Mouse (Mus musculus) small intestine, adult 2 months (tissue): ENCODE measurements around the gene Arl1. TPM values are rescaled to one million over a fixed set of nuclear protein-coding genes. Genes with fewer than 3 reads are reported as not detected.
A peak's percentile ranks its signal among the peaks of the same experiment; 100 is the strongest.

Experiments
- H3K27ac ChIP-seq: fragments of 200-500 bp; 2 replicates; pipeline ENCODE4 v1.5.1; 2012; ENCODE audit warnings: low read depth, low read length, control low read depth, inconsistent platforms; ENCODE audit not compliant: insufficient read depth
- H3K27me3 ChIP-seq: fragments of 200-500 bp; 2 replicates; pipeline ENCODE4 v1.6.1; 2012; ENCODE audit warnings: mild to moderate bottlenecking, moderate library complexity, low read length, inconsistent platforms; ENCODE audit not compliant: control insufficient read depth, insufficient read depth
- H3K36me3 ChIP-seq: fragments of 200-500 bp; 2 replicates; pipeline ENCODE4 v1.6.1; 2012; ENCODE audit warnings: mild to moderate bottlenecking, low read length, control low read depth, inconsistent platforms; ENCODE audit not compliant: control insufficient read depth, insufficient read depth
- H3K4me1 ChIP-seq: fragments of 200-500 bp; 2 replicates; pipeline ENCODE4 v1.6.1; 2012; ENCODE audit warnings: low read length, inconsistent platforms, mixed read lengths; ENCODE audit not compliant: control insufficient read depth, insufficient read depth, insufficient read length
- H3K4me3 ChIP-seq: fragments of 200-500 bp; 2 replicates; pipeline ENCODE4 v1.5.1; 2012; ENCODE audit warnings: low read depth, mild to moderate bottlenecking, control low read depth, inconsistent platforms, low read length, moderate library complexity
- CTCF ChIP-seq: fragments of 200-500 bp; IDR thresholded peaks from 2 replicates; pipeline ENCODE4 v1.5.1; 2012; ENCODE audit warnings: low read depth, mild to moderate bottlenecking, control low read depth, inconsistent platforms, low read length, moderate library complexity, mixed read lengths; ENCODE audit not compliant: insufficient replicate concordance, insufficient read length; ENCODE audit errors: extremely low read depth
- POLR2A ChIP-seq: fragments of 200-500 bp; IDR thresholded peaks from 2 replicates; pipeline ENCODE4 v1.6.1; 2012; ENCODE audit warnings: low read depth, mild to moderate bottlenecking, control low read depth, inconsistent platforms, low read length, moderate library complexity
- WGBS: fragments of 180-500 bp; shearing (Covaris S2); methylation state at CpG from one replicate; pipeline ENCODE4 v1.1.7; 2018; 5-methylcytosine and 5-hydroxymethylcytosine counted together
- polyA plus RNA-seq: library from polyadenylated mRNA; depleted of rRNA; stranded (reverse); fragments of >200 nt; gene quantifications from 2 replicates; pipeline ENCODE4 v1.2.3, GENCODE M21; 2012; rRNA removed

The Arl1 gene
- 7.0 and 9.5 TPM in 2 replicates for polyA plus RNA-seq

- 0 out of 2 replicates have a peak, but pooled peaks cover 3% of the 10 kb centered on the region for H3K36me3 ChIP-seq
- TF ChIP-seq CTCF (no peak; the same call in 1 of the 2 replicates), POLR2A (peak; percentile 56; the same call in 1 of the 2 replicates)
- H3K27me3 ChIP-seq: no peaks in the 10 kb centered on the region
- H3K4me1 ChIP-seq: peaks cover 5% of the 10 kb centered on the region
- H3K4me3 ChIP-seq: peak within 1 kb of the TSS; percentile 84
- under 1% methylated on average over 65 of the region's 65 CpGs for WGBS
- H3K27ac ChIP-seq: peak within 1 kb of the TSS; percentile 82
Measured at GRCm38 (mm10) chr10:88730571-88731495, at the start of gene Arl1. Arl1 (plus strand) TSS chr10:88730858.

DNA sequence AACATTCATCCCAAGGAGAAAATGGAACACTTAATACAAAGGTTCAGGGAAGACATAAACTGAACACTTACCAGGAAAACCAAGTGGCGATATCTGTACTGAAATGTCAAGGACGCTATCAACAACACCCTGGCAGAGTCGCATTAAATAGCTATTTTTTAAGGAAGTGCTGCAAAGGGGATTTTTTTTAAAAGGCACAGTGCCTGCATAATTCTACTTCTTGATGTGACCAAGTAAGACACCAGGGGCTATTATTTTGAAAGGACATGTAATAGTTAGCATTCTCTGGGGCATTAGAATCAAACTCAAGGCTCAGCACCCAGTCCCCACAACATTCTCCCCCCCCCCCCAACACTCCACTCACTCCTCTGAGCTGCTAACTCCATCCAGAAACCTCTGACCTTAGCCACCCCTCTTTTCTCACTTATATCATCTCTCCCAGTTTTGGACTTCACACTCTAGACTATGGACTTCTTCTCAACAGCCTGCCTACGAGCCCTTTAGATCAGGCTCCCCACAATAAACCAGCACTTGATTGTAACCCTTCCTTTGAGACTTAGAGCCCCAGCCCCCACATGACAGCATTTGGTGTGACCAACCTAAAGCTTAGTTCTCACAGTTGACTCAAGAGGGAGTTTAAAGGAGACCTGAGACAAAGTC, 47.6 kb upstream of the Arl1 start:
- no peaks in the 10 kb centered on the region for H3K36me3 ChIP-seq
- H3K27ac ChIP-seq: no peak overlapping the region
- H3K4me1 ChIP-seq: no peaks in the 10 kb centered on the region
- H3K4me3 ChIP-seq: no peak overlapping the region
- TF ChIP-seq CTCF (no peak), POLR2A (no peak)
- 40% methylated on average over 4 of the region's 4 CpGs for WGBS
- H3K27me3 ChIP-seq: no peaks in the 10 kb centered on the region

GRCm38 (mm10) chr10:88684925-88685324, 45.7 kb upstream of the Arl1 start, which contains the start of gene Spic:
Spic (minus strand) TSS chr10:88685015.
- Histone ChIP-seq H3K4me3 (no peak within 1 kb of the TSS), H3K4me1 (no peaks in the 10 kb centered on the region), H3K36me3 (no peaks in the 10 kb centered on the region), H3K27me3 (no peaks in the 10 kb centered on the region; the same call in 1 of the 2 replicates), H3K27ac (no peak within 1 kb of the TSS)
- no peak for TF ChIP-seq POLR2A
- TF ChIP-seq CTCF: no peak
- 48% methylated on average over 5 of the region's 5 CpGs for WGBS

DNA sequence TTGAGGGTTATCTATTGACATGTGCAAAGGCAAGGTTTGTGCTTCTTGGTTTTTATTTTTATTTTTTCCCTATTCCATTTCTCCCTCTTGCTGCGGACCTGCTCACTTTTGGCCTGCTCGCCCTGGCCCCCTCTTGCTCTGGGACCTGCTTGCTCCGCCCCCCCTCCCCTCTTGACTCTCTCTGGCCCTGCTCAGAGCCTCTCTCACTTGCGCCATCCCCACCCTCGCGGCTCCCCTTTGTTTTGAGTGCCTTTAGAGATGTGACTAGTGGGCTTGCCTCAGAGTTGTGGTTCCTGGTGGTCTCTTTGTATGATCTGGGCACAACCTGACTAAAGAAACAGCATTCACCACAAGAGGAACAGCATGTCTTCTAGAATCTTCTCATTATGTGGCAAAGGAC, 29.7 kb upstream of the Arl1 start:
- no peak overlapping the region for H3K4me3 ChIP-seq
- TF ChIP-seq CTCF: no peak
- TF ChIP-seq POLR2A: no peak
- WGBS: 79% methylated on average over 6 of the region's 6 CpGs
- H3K27ac ChIP-seq: no peak overlapping the region
- H3K4me1 ChIP-seq: no peaks in the 10 kb centered on the region
- H3K27me3 ChIP-seq: no peaks in the 10 kb centered on the region
- no peaks in the 10 kb centered on the region for H3K36me3 ChIP-seq

DNA sequence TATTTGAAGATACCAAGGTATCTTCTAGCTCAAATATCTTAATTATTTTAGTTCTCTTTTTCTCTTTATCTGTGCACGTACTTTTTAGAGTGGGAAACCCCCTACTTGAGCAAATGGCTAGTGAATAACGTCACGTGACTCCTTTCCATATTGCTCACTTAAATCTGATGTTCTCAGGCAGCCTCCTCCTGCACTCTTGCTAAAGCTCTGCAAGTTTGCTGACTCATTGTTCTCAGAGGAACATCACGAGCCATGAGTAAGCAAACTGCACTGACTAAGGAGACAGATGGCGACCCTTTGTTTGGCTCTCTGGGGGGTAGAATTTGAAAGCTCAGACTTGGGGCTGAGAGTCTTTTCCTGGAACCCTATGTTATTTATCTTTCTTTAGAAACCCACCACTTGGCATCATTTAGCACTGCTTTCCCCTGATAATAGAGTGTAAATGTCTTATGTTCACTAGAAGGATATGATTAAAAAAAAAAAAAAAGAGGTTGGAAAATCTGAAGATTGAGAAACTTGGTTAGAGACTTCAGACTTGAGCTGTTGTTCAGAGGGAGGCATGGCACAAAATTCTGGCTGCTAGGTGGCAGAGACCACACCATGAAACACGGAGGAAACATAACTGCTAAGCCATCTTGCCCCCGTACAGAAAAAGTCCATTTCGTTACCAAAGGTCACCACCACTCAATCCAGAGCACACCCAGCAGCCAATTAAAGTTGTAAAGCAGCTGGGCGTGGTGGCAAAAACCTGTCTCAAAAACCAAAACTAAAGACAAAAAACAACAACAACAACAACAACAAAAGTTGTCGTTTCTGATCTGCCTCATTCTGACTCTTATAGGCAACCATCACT, 21.8 kb upstream of the Arl1 start:
- Histone ChIP-seq H3K4me1 (no peaks in the 10 kb centered on the region), H3K36me3 (no peaks in the 10 kb centered on the region), H3K27me3 (no peaks in the 10 kb centered on the region), H3K27ac (no peak overlapping the region), H3K4me3 (no peak overlapping the region)
- WGBS: 38% methylated on average over 10 of the region's 10 CpGs
- TF ChIP-seq POLR2A (no peak), CTCF (no peak)

DNA sequence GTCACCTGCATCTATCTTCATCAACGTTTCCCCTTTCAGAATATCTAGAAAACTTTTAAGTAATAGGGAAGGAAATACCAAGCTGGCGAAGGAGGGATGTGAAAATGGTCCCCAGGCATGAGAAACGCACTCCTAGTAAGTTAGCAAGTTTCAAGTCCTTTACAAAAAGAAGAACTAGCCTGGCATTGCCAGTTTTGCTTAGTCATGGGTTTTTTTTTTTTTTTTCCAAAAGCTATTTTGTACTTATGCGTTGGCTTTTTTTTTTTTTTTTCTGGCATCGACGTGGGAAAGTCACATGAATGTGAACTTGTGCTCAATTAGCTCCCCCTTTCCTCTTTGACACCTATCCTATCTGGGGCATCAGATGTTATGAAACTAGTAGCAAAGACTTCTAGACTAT, 18.3 kb upstream of the Arl1 start:
- no peak overlapping the region for H3K4me3 ChIP-seq
- no peaks in the 10 kb centered on the region for H3K4me1 ChIP-seq
- WGBS: 74% methylated on average over 6 of the region's 6 CpGs
- no peak for TF ChIP-seq POLR2A
- no peak for TF ChIP-seq CTCF
- no peaks in the 10 kb centered on the region for H3K36me3 ChIP-seq
- no peaks in the 10 kb centered on the region for H3K27me3 ChIP-seq
- no peak overlapping the region for H3K27ac ChIP-seq

GRCm38 (mm10) chr10:88714744-88715143, 15.9 kb upstream of the Arl1 start:
- WGBS: 82% methylated on average over 4 of the region's 4 CpGs
- Histone ChIP-seq H3K36me3 (no peaks in the 10 kb centered on the region), H3K4me3 (no peak overlapping the region), H3K4me1 (no peaks in the 10 kb centered on the region), H3K27me3 (no peaks in the 10 kb centered on the region), H3K27ac (no peak overlapping the region)
- TF ChIP-seq POLR2A (no peak), CTCF (no peak)
